Mouse (Mus musculus): Measurements from ENCODE around the gene Olfr449. TPM values are rescaled to one million over a fixed set of nuclear protein-coding genes. Genes with fewer than 3 reads are reported as not detected.

Gene Olfr449
- not detected in 2 replicates for polyA plus RNA-seq (2015; fragmentation: Nextera tagmentation; extraction: Ambion mirVana)

DNA sequence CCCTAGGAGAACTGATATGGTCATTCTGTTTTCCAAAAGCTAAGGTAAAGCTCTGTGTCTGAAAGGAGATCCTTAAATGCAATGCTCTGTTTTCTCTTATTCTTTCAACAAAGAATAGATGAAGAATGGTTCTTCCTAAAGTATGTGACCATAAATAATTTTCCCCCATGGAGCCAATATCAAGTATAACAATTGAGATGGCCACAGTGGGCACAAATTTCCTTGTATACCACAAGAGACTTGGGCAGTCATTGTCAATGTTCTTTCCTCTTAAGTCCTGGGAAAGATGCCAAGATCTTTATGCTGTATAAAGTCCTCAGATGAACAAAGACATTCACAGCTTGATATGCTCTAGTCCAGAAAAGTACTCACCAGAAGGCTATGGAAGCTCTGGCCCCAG is at the start of gene Olfr449:
Olfr449 (plus strand) TSS at position 301 of the 400 bp plus-strand sequence.

DNA sequence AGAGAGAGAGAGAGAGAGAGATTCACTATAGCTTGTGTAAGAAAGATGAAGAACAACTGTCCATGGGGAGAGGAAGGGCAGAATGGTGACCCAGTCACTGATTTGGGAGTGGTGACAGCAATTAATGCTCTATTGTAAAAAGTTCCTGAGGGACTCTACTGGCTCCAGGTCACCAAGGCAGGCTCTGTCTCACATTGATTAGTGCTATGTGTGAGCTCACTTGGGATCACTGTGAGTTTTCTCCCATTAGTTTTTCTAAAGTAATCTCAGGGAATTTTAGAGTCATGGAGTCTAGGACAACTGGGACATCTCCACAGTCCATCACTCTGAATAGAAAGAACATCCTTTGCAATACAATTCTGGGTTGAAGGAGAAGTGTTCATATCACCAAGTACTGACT is 49.4 kb upstream of the Olfr449 start, which contains the start of gene Olfr452:
Olfr452 (plus strand) TSS at position 301 of the 400 bp plus-strand sequence.

DNA sequence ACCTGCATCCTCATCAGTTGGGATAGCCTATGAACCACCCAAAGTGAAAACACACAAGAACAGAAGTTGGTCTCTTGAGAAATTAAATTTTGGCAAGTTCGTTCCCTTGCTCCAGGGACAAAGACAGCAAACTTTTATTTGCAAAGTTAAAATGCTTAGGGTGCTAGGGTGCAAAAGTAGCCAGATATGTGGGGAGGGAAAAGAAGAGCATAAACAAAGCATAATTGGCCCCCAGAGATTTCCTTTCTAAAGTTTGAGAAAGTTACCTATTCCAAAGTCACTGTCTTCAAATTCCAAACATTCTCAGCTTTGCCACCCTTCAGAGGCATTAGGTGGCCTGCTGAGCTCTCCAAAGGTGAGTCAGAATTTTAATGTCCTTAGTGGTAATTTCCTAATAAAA is 22.5 kb upstream of the Olfr449 start, which contains the start of gene Olfr450:
Olfr450 (plus strand) TSS at position 301 of the 400 bp plus-strand sequence.

Other genes with a start within 250 kb of the Olfr449 start
- gene Tcaf3, start 236.7 kb upstream of the Olfr449 start, polyA plus RNA-seq (2015; fragmentation: Nextera tagmentation; extraction: Ambion mirVana), result not detected in 2 replicates
- 2.5 and 3.0 TPM in 2 replicates for gene Tcaf2, start 189.1 kb upstream of the Olfr449 start, polyA plus RNA-seq (2015; fragmentation: Nextera tagmentation; extraction: Ambion mirVana)
- 52.9 and 53.7 TPM in 2 replicates for gene Tcaf1, start 124.3 kb upstream of the Olfr449 start, polyA plus RNA-seq (2015; fragmentation: Nextera tagmentation; extraction: Ambion mirVana)
- not detected in 2 replicates for gene Olfr453, start 95.0 kb upstream of the Olfr449 start, polyA plus RNA-seq (2015; fragmentation: Nextera tagmentation; extraction: Ambion mirVana)
- not detected in 2 replicates for gene Olfr38, start 78.0 kb upstream of the Olfr449 start, polyA plus RNA-seq (2015; fragmentation: Nextera tagmentation; extraction: Ambion mirVana)
- gene Olfr452, start 49.3 kb upstream of the Olfr449 start, polyA plus RNA-seq (2015; fragmentation: Nextera tagmentation; extraction: Ambion mirVana), result not detected in 2 replicates
- not detected in 2 replicates for gene Olfr450, start 22.4 kb upstream of the Olfr449 start, polyA plus RNA-seq (2015; fragmentation: Nextera tagmentation; extraction: Ambion mirVana)
- not detected in 2 replicates for gene Olfr448, start 56.1 kb downstream of the Olfr449 start, polyA plus RNA-seq (2015; fragmentation: Nextera tagmentation; extraction: Ambion mirVana)
- not detected in 2 replicates for gene Olfr447, start 74.5 kb downstream of the Olfr449 start, polyA plus RNA-seq (2015; fragmentation: Nextera tagmentation; extraction: Ambion mirVana)
- gene Olfr446, start 87.0 kb downstream of the Olfr449 start, polyA plus RNA-seq (2015; fragmentation: Nextera tagmentation; extraction: Ambion mirVana), result not detected in 2 replicates
- gene Olfr444, start 114.7 kb downstream of the Olfr449 start, polyA plus RNA-seq (2015; fragmentation: Nextera tagmentation; extraction: Ambion mirVana), result not detected in 2 replicates

Data from skeletal muscle tissue, postnatal 0 days (tissue).